Mouse (Mus musculus) heart, adult 2 months (tissue): ENCODE data around the gene Zfp382. TPM values are rescaled to one million over a fixed set of nuclear protein-coding genes. Genes with fewer than 3 reads are reported as not detected.

Source experiments
- DNase-seq, 2 experiments: peaks; one replicate each; pipeline ENCODE4 v3.0.0; 2021
- H3K27ac ChIP-seq: fragments of 200-600 bp; 2 replicates; pipeline ENCODE4 v1.8.1; 2022
- H3K27me3 ChIP-seq: fragments of 200-500 bp; 2 replicates; pipeline ENCODE4 v1.6.1; 2012; ENCODE audit warnings: mild to moderate bottlenecking, low read length, inconsistent platforms, mixed read lengths; ENCODE audit not compliant: control insufficient read depth, insufficient read depth
- H3K36me3 ChIP-seq: fragments of 200-500 bp; 2 replicates; pipeline ENCODE4 v1.6.1; 2012; ENCODE audit warnings: low read length, inconsistent platforms; ENCODE audit not compliant: control insufficient read depth, insufficient read depth
- H3K4me1 ChIP-seq: fragments of 200-500 bp; 2 replicates; pipeline ENCODE4 v1.6.1; 2011; ENCODE audit warnings: low read length; ENCODE audit not compliant: control insufficient read depth, insufficient read depth
- H3K4me3 ChIP-seq: fragments of 200-600 bp; 2 replicates; pipeline ENCODE4 v1.8.1; 2022
- H3K79me2 ChIP-seq: fragments of 200-500 bp; replicated peaks from 2 replicates; pipeline ENCODE4 v1.6.1; 2012; ENCODE audit warnings: mild to moderate bottlenecking, inconsistent platforms, low read length, moderate library complexity, mixed read lengths; ENCODE audit not compliant: control insufficient read depth, insufficient read depth
- H3K9ac ChIP-seq: fragments of 200-500 bp; 2 replicates; pipeline ENCODE4 v1.6.1; 2012; ENCODE audit warnings: low read depth, mild to moderate bottlenecking, control low read depth, inconsistent platforms, low read length, mixed read lengths
- CTCF ChIP-seq: fragments of 200-600 bp; IDR thresholded peaks from 2 replicates; pipeline ENCODE4 v1.8.1; 2022; ENCODE audit warnings: antibody characterized with exemption, mild to moderate bottlenecking, moderate library complexity
- EP300 ChIP-seq: fragments of 200-500 bp; IDR thresholded peaks from 2 replicates; pipeline ENCODE4 v1.6.1; 2011; ENCODE audit warnings: low read depth, low read length, control low read depth; ENCODE audit not compliant: insufficient read depth
- POLR2A ChIP-seq: fragments of 200-500 bp; IDR thresholded peaks from 2 replicates; pipeline ENCODE4 v1.6.1; 2011; ENCODE audit warnings: mild to moderate bottlenecking, low read depth, low read length, control low read depth; ENCODE audit not compliant: insufficient read depth
- WGBS: fragments of 180-500 bp; shearing (Covaris S2); methylation state at CpG from one replicate; pipeline ENCODE4 v1.1.7; 2018; 5-methylcytosine and 5-hydroxymethylcytosine counted together
- intact Hi-C: fragments of 180-260 bp; cut with DNase I; formaldehyde crosslinking; loops from one replicate; pipeline ENCODE4 v1.15.1; 2025
- polyA plus RNA-seq: library from polyadenylated mRNA; depleted of rRNA; stranded (reverse); fragments of >200 nt; gene quantifications from 2 replicates; pipeline ENCODE4 v1.2.3, GENCODE M21; 2012
- total RNA-seq, 2 experiments: library from RNA; stranded (reverse); gene quantifications; 2 replicates each; pipeline ENCODE4 v1.2.3; 2021

Zfp382 gene
- total and polyA plus RNA-seq, 3 experiments: 0.68 to 2.4 (median 2.1) TPM

GRCm38 (mm10) chr7:30090970-30091585 lies 30.7 kb upstream of the Zfp382 start:
- no peak for DNase-seq
- peak; percentile 71 for TF ChIP-seq CTCF
- no peak for TF ChIP-seq POLR2A
- TF ChIP-seq EP300: no peak
- H3K27ac ChIP-seq: peak overlapping the region; percentile 73
- H3K4me3 ChIP-seq: peak overlapping the region; percentile 86
- H3K27me3 ChIP-seq: no peaks in the 10 kb centered on the region
- H3K9ac ChIP-seq: peak overlapping the region; percentile 44
- H3K79me2 ChIP-seq: no peaks in the 10 kb centered on the region; the same call in 1 of the 2 replicates
- peaks cover 4% of the 10 kb centered on the region for H3K4me1 ChIP-seq
- 5% methylated on average over 9 of the region's 9 CpGs for WGBS
- no peaks in the 10 kb centered on the region for H3K36me3 ChIP-seq
- intact Hi-C loops: loop anchor here (2.0 to 5.0 kb wide), 2 partner anchors 40 to 184 kb away; partner anchors contain the start of genes Zfp14, Zfp27 and Zfp383

DNA sequence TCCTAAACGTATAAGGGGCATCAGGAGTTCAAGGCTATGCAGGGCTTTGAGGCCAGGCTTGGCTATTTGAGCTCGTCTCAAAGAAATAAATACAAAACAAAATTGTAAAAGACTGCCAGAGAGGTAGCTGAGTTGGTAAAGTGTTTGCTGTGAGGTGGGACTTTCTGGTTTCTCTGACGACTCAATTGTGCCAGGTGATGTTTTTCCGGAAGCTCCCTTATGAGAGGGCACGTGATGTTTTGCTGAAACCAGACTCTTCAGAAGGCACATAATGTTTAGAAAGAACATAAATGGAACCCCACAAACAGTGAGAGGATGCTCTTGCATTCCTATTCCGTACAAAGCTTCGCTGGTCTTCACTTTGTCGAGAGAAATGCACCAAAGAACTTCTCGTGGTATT lies 29.1 kb upstream of the Zfp382 start:
- Histone ChIP-seq H3K79me2 (no peaks in the 10 kb centered on the region; the same call in 1 of the 2 replicates), H3K9ac (no peak overlapping the region), H3K4me1 (peaks cover 5% of the 10 kb centered on the region), H3K36me3 (no peaks in the 10 kb centered on the region), H3K27me3 (no peaks in the 10 kb centered on the region), H3K27ac (no peak overlapping the region), H3K4me3 (no peak overlapping the region)
- TF ChIP-seq CTCF: no peak
- TF ChIP-seq EP300: no peak
- TF ChIP-seq POLR2A: no peak
- intact Hi-C loops: loop anchor here (5.0 kb wide), 1 partner anchor 185 kb away; the partner anchor contains the start of genes Zfp27 and Zfp383
- WGBS: 81% methylated on average over 9 of the region's 9 CpGs
- DNase-seq: no peak

DNA sequence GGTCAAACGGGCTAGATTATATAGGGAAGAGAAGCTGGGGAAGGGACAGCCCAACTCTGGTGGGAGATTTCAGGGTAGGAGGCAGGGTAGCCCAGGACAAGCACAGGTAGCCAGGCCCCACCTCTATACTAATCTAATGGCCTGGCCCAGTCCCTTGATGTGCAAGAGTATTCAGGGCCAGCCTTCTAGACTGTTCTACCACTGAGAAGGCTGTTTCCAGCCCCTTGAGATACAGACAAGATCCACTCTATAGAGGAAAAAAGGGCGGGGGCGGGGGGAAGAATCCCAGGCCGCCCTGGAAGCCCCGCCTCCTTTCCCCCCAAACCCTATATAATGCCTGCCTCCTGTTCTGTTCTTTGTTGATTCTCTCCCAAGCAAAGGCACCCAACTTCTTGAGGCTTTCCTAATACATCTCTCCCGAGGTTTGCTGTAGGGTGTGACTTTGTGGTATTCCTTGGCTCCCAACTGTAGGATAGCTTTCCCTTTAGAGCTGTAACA lies 27.8 kb upstream of the Zfp382 start:
- Histone ChIP-seq H3K4me3 (peak overlapping the region; percentile 63; the same call in 1 of the 2 replicates), H3K79me2 (peaks cover 2% of the 10 kb centered on the region; the same call in 1 of the 2 replicates), H3K9ac (no peak overlapping the region), H3K27ac (peak overlapping the region; percentile 96), H3K27me3 (no peaks in the 10 kb centered on the region), H3K36me3 (no peaks in the 10 kb centered on the region), H3K4me1 (peaks cover 5% of the 10 kb centered on the region)
- no peak for DNase-seq
- TF ChIP-seq CTCF (no peak), POLR2A (no peak), EP300 (no peak)
- WGBS: 73% methylated on average over 6 of the region's 6 CpGs
- intact Hi-C loops: loop anchor here (5.0 kb wide), 1 partner anchor 187 kb away; the partner anchor contains the start of genes Zfp27 and Zfp383

DNA sequence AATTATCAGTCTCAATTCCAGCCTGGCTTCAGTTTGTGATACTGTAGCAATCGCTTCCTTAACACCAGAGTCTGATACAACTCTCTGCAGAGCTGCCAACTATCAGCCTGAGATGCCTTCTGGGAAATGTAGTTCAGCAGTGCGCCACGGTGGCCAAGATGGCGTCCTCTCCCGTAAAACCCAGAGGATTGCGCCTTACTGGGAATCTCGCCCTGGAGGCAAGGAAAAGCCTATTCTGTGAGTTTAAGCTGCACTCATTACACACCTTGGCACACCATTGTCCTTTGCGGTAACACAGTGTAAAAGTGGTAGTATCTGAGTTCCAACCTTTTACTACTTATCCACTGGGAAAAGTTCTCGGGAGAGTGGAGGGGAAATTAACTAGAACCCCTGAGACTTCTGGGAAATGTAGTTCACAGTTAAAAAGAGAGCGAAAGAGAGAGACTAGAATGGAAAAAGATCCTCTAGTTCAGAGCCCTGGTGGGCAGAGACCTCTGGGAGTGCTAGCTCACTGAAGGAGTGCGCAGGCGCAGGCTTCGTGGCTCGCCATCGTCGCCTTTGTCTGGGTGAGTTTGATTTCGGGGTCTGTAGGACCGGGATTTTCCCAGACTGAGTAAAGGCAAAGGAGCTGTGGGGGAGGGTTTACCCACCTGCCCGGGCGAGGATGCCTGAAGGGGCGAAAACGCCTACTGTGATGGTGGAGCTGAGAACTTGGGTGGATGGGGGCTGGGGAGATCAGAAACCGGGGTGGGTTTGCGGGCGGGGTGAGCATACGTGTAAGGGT lies 26.9 kb upstream of the Zfp382 start, which contains the start of gene Zfp260:
Gene Zfp260, plus strand, starts transcription at position 132 of the 784 bp plus-strand sequence.
- intact Hi-C loops: loop anchor here (1.0 to 5.0 kb wide), 2 partner anchors 75 to 188 kb away; partner anchors contain the start of genes Zfp27 and Zfp383

DNA sequence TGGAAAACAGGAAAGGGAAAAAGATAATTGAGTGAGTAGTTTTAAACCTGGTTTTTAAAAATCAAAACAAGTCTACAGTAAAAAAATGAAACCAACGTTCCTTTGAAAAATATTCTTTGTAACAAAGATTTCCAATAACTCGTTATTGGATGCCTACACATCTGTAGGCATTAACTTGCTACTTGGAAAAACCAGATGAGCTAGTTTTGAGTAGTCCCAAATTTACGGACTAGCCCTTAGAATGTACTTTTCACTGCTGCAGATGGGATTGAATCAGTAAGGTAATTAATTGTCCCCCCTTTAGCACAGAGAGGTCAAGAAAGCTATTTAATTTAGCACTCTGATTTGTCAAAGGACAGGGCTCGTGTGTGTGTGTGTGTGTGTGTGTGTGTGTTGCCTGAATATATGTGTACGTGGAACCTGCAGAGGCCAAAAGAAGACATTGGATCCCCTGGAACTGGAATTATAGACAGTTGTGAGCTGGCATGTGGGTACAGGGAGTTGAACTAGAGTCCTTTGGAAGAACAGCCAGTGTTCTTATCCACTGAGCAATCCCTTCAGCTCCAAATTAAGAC lies 26.1 kb upstream of the Zfp382 start:
- WGBS: 3% methylated on average over 5 of the region's 5 CpGs
- TF ChIP-seq EP300 (no peak), CTCF (no peak), POLR2A (no peak)
- no peak for DNase-seq
- intact Hi-C loops: loop anchor here (1.0 to 2.0 kb wide), 2 partner anchors 25 to 75 kb away; partner anchors contain the start of gene Zfp382
- H3K27ac ChIP-seq: peak overlapping the region; percentile 96
- H3K36me3 ChIP-seq: peaks cover 2% of the 10 kb centered on the region
- H3K79me2 ChIP-seq: peaks cover 2% of the 10 kb centered on the region; the same call in 1 of the 2 replicates
- peak overlapping the region; percentile 63 for H3K4me3 ChIP-seq
- peaks cover 3% of the 10 kb centered on the region for H3K4me1 ChIP-seq
- no peaks in the 10 kb centered on the region for H3K27me3 ChIP-seq
- H3K9ac ChIP-seq: no peak overlapping the region; the same call in 1 of the 2 replicates

More for the DNA sequence above, 26.9 kb upstream of the Zfp382 start, which contains the start of gene Zfp260:
- peak within 1 kb of the TSS; percentile 96 for H3K27ac ChIP-seq
- WGBS: under 1% methylated on average over 26 of the region's 26 CpGs
- peaks cover 2% of the 10 kb centered on the region; the same call in 1 of the 2 replicates for H3K79me2 ChIP-seq
- H3K4me3 ChIP-seq: peak within 1 kb of the TSS; percentile 63
- DNase-seq: peak; percentile 90 to 93
- TF ChIP-seq EP300 (peak; percentile 42; the same call in 1 of the 2 replicates), POLR2A (peak; percentile 90), CTCF (peak; percentile 45)
- peaks cover 1% of the 10 kb centered on the region for H3K36me3 ChIP-seq
- H3K4me1 ChIP-seq: peaks cover 3% of the 10 kb centered on the region
- H3K27me3 ChIP-seq: no peaks in the 10 kb centered on the region
- peak within 1 kb of the TSS; percentile 81 for H3K9ac ChIP-seq
